Mouse (Mus musculus) spleen, postnatal 14 days (tissue): ENCODE data around the gene Tgfb1.
A peak's percentile ranks its signal among the peaks of the same experiment; 100 is the strongest.
"Not testable (repeated sequence)": the region's sequence is repeated elsewhere in the genome, so short reads cannot be mapped to it uniquely, and the experiment has no call there.

Experiments
- DNase-seq, 2 experiments: peaks; one replicate each; pipeline ENCODE4 v3.0.0; 2021 to 2022; ENCODE audit warnings: low spot score in 2 of 2

The Tgfb1 gene

GRCm38 (mm10) chr7:25705801-25706251, 19.0 kb downstream of the Tgfb1 start:
- no peak for DNase-seq

- DNase-seq: no peak
These were observed 19.9 kb downstream of the Tgfb1 start for GRCm38 (mm10) chr7:25706578-25707170.

GRCm38 (mm10) chr7:25707581-25708292, 20.9 kb downstream of the Tgfb1 start:
- no peak for DNase-seq

- DNase-seq: no peak
These were observed 23.2 kb downstream of the Tgfb1 start for GRCm38 (mm10) chr7:25709961-25710360.

- no peak for DNase-seq
These were observed 23.8 kb downstream of the Tgfb1 start for GRCm38 (mm10) chr7:25710519-25711130.

- no peak for DNase-seq
These were observed 24.4 kb downstream of the Tgfb1 start for GRCm38 (mm10) chr7:25711165-25711564.

GRCm38 (mm10) chr7:25711731-25712197, 25.0 kb downstream of the Tgfb1 start:
- DNase-seq: no peak

- DNase-seq: no peak
These were observed 26.0 kb downstream of the Tgfb1 start for GRCm38 (mm10) chr7:25712801-25713200.

- DNase-seq: no peak
These were observed 27.8 kb downstream of the Tgfb1 start for GRCm38 (mm10) chr7:25714581-25714980.

- DNase-seq: no peak
These were observed 29.0 kb downstream of the Tgfb1 start for GRCm38 (mm10) chr7:25715731-25716271.

GRCm38 (mm10) chr7:25717478-25717877, 30.7 kb downstream of the Tgfb1 start:
- no peak for DNase-seq

- peak; percentile 83 to 86 for DNase-seq
These were observed 32.1 kb downstream of the Tgfb1 start, which contains the start of gene Ccdc97 for GRCm38 (mm10) chr7:25718788-25719417. TSS of gene Ccdc97 (minus strand) at chr7:25719088.

- DNase-seq: peak; percentile 49 to 66
These were observed 33.2 kb downstream of the Tgfb1 start for GRCm38 (mm10) chr7:25719761-25720610.

- DNase-seq: no peak
These were observed 34.0 kb downstream of the Tgfb1 start for GRCm38 (mm10) chr7:25720760-25721159.

- DNase-seq: not testable (repeated sequence)
These were observed 35.0 kb downstream of the Tgfb1 start for GRCm38 (mm10) chr7:25721776-25722175.

GRCm38 (mm10) chr7:25725886-25726285, 39.1 kb downstream of the Tgfb1 start:
- no peak for DNase-seq

- DNase-seq: no peak
These were observed 41.0 kb downstream of the Tgfb1 start for GRCm38 (mm10) chr7:25727800-25728199.

GRCm38 (mm10) chr7:25729396-25729795, 42.6 kb downstream of the Tgfb1 start:
- no peak for DNase-seq

- DNase-seq: no peak
These were observed 43.1 kb downstream of the Tgfb1 start for GRCm38 (mm10) chr7:25729862-25730261.

- no peak for DNase-seq
These were observed 44.7 kb downstream of the Tgfb1 start for GRCm38 (mm10) chr7:25731294-25732055.
